Mouse (Mus musculus) testis, adult 2 months (tissue): ENCODE measurements around the gene Got1.

ENCODE experiments used
- CTCF ChIP-seq: fragments of 200-500 bp; IDR thresholded peaks from 2 replicates; pipeline ENCODE4 v1.5.1; 2012; ENCODE audit warnings: low read depth, mild to moderate bottlenecking, inconsistent platforms, low read length, moderate library complexity; ENCODE audit not compliant: control insufficient read depth, insufficient read depth, insufficient replicate concordance
- POLR2A ChIP-seq: fragments of 200-500 bp; IDR thresholded peaks from 2 replicates; pipeline ENCODE4 v1.6.1; 2012; ENCODE audit warnings: low read depth, mild to moderate bottlenecking, inconsistent platforms, low read length, moderate library complexity; ENCODE audit not compliant: control insufficient read depth

GRCm38 (mm10) chr19:43452176-43452575, 72.2 kb downstream of the Got1 start:
- TF ChIP-seq POLR2A (no peak), CTCF (no peak)
